Mouse (Mus musculus) CH12.LX (cell line): ENCODE measurements around the gene Agmat. TPM values are rescaled to one million over a fixed set of nuclear protein-coding genes. Genes with fewer than 3 reads are reported as not detected.

Source experiments
- DNase-seq: peaks from one replicate; pipeline ENCODE4 v3.0.0-alpha.2; 2013; ENCODE audit errors: extremely low read depth
- H3K27ac ChIP-seq: 2 replicates; pipeline ENCODE4 v1.5.1; 2012; ENCODE audit warnings: low read depth, mild to moderate bottlenecking, control low read depth, moderate library complexity; ENCODE audit not compliant: insufficient read depth
- H3K27me3 ChIP-seq: replicated peaks from 2 replicates; pipeline ENCODE3; 2012; ENCODE audit warnings: inconsistent platforms
- H3K36me3 ChIP-seq, 2 experiments: replicated peaks in 1 of 2; 2 replicates each; pipeline versions ENCODE3 to v1.6.1; 2012; ENCODE audit warnings: inconsistent platforms in 1 of 2, low read length in 1 of 2, mild to moderate bottlenecking in 1 of 2, mixed read lengths in 1 of 2, moderate library complexity in 1 of 2; ENCODE audit not compliant: control insufficient read depth in 1 of 2, insufficient read depth in 1 of 2
- H3K4me1 ChIP-seq, 2 experiments: 2 replicates each; pipeline ENCODE4 v1.6.1; 2012; ENCODE audit warnings: inconsistent platforms in 1 of 2, moderate library complexity in 1 of 2; ENCODE audit not compliant: insufficient read depth in 2 of 2, control insufficient read depth in 1 of 2
- H3K4me2 ChIP-seq: 2 replicates; pipeline ENCODE4 v1.6.1; 2012; ENCODE audit warnings: low read depth, mild to moderate bottlenecking, control low read depth; ENCODE audit not compliant: poor library complexity, insufficient read depth, severe bottlenecking
- H3K4me3 ChIP-seq, 3 experiments: fragments of 150-350 bp in 1 of 3; sonication (generic) in 1 of 3; replicated peaks in 1 of 3; 2 replicates each; pipeline versions ENCODE3 to v1.5.1; 2011 to 2012; ENCODE audit warnings: low read depth in 2 of 3, low read length in 2 of 3, mild to moderate bottlenecking in 2 of 3, moderate library complexity in 2 of 3, control low read depth in 1 of 3, improper control_type of control experiment in 1 of 3, inconsistent platforms in 1 of 3, mixed read lengths in 1 of 3; ENCODE audit not compliant: poor library complexity in 1 of 3
- H3K79me2 ChIP-seq: replicated peaks from 2 replicates; pipeline ENCODE4 v1.6.1; 2012; ENCODE audit warnings: mild to moderate bottlenecking, moderate library complexity; ENCODE audit not compliant: control insufficient read depth, poor library complexity, insufficient read depth, severe bottlenecking; ENCODE audit errors: extremely low read depth
- H3K9ac ChIP-seq: 2 replicates; pipeline ENCODE4 v1.6.1; 2012; ENCODE audit warnings: low read depth, mild to moderate bottlenecking, control low read depth, moderate library complexity; ENCODE audit not compliant: insufficient read depth
- H3K9me3 ChIP-seq: replicated peaks from 2 replicates; pipeline ENCODE3; 2012; ENCODE audit warnings: low read length, inconsistent platforms, mixed read lengths
- BHLHE40 ChIP-seq: IDR thresholded peaks from 2 replicates; pipeline ENCODE4 v1.6.1; 2011; ENCODE audit warnings: mild to moderate bottlenecking, low read depth, low read length, improper control_type of control experiment
- CTCF ChIP-seq, 2 experiments: IDR thresholded peaks in 1 of 2; conservative IDR thresholded peaks in 1 of 2; 2 replicates each; pipeline ENCODE4 v1.5.1; 2011 to 2012; ENCODE audit warnings: low read depth in 2 of 2, low read length in 2 of 2, improper control_type of control experiment in 1 of 2, inconsistent platforms in 1 of 2, mild to moderate bottlenecking in 1 of 2, moderate library complexity in 1 of 2
- ETS1 ChIP-seq: conservative IDR thresholded peaks from 2 replicates; pipeline ENCODE4 v1.6.1; 2012; ENCODE audit warnings: low read depth, mild to moderate bottlenecking, inconsistent platforms, low read length, improper control_type of control experiment, moderate library complexity
- HCFC1 ChIP-seq: IDR thresholded peaks from 2 replicates; pipeline ENCODE4 v1.6.1; 2012; ENCODE audit warnings: low read depth, mild to moderate bottlenecking, inconsistent platforms, low read length, improper control_type of control experiment
- IRF4 ChIP-seq: IDR thresholded peaks from 2 replicates; pipeline ENCODE4 v1.6.1; 2014; ENCODE audit warnings: low read depth, mild to moderate bottlenecking, inconsistent platforms, low read length, improper control_type of control experiment
- MAZ ChIP-seq: IDR thresholded peaks from 2 replicates; pipeline ENCODE4 v1.6.1; 2012; ENCODE audit warnings: low read depth, mild to moderate bottlenecking, inconsistent platforms, low read length, improper control_type of control experiment, moderate library complexity
- MXI1 ChIP-seq: IDR thresholded peaks from 2 replicates; pipeline ENCODE4 v1.6.1; 2011; ENCODE audit warnings: mild to moderate bottlenecking, low read depth, low read length, improper control_type of control experiment
- POLR2AphosphoS2 ChIP-seq: IDR thresholded peaks from 2 replicates; pipeline ENCODE4 v1.6.1; 2011; ENCODE audit warnings: low read depth, low read length, improper control_type of control experiment
- RAD21 ChIP-seq: IDR thresholded peaks from 2 replicates; pipeline ENCODE4 v1.6.1; 2011; ENCODE audit warnings: low read depth, mild to moderate bottlenecking, low read length, improper control_type of control experiment, moderate library complexity
- RCOR1 ChIP-seq: conservative IDR thresholded peaks from 2 replicates; pipeline ENCODE4 v1.6.1; 2012; ENCODE audit warnings: low read depth, mild to moderate bottlenecking, inconsistent platforms, low read length, improper control_type of control experiment
- SMC3 ChIP-seq: IDR thresholded peaks from 2 replicates; pipeline ENCODE4 v1.6.1; 2011; ENCODE audit warnings: low read depth, low read length, improper control_type of control experiment
- TBP ChIP-seq: conservative IDR thresholded peaks from 2 replicates; pipeline ENCODE4 v1.6.1; 2011; ENCODE audit warnings: low read depth, low read length, improper control_type of control experiment
- TCF12 ChIP-seq: IDR thresholded peaks from 2 replicates; pipeline ENCODE4 v1.6.1; 2014; ENCODE audit warnings: low read depth, mild to moderate bottlenecking, inconsistent platforms, low read length, improper control_type of control experiment
- UBTF ChIP-seq: IDR thresholded peaks from 2 replicates; pipeline ENCODE4 v1.6.1; 2012; ENCODE audit warnings: low read depth, mild to moderate bottlenecking, inconsistent platforms, low read length, improper control_type of control experiment, moderate library complexity
- ZNF384 ChIP-seq: IDR thresholded peaks from 2 replicates; pipeline ENCODE4 v1.6.1; 2012; ENCODE audit warnings: low read depth, low read length, improper control_type of control experiment, inconsistent platforms
- dilution Hi-C: fragments of 300-500 bp; cut with MboI; formaldehyde crosslinking; loops from 2 replicates; pipeline ENCODE4 v1.14.3; 2020; ENCODE audit warnings: low sequenced_read_pairs; ENCODE audit not compliant: extremely low pct_unique_long_range_greater_than_20kb, extremely low pct_ligation_motif_present
- in situ Hi-C: fragments of 300-500 bp; cut with MboI; formaldehyde crosslinking; loops from 3 replicates; pipeline ENCODE4 v1.14.3; 2019; ENCODE audit warnings: low sequenced_read_pairs, low pct_ligation_motif_present, low pct_unique_long_range_greater_than_20kb, mixed read lengths
- polyA plus RNA-seq: library from polyadenylated mRNA; unstranded; fragments of >175 nt; gene quantifications from 2 replicates; pipeline ENCODE4 v1.2.1, GENCODE M21; 2012; ENCODE audit warnings: low read depth; ENCODE audit not compliant: insufficient read length
- total RNA-seq, 2 experiments: library from RNA; depleted of rRNA; stranded (reverse); fragments of 300-350 nt in 1 of 2; fragments of >200 nt in 1 of 2; gene quantifications; 2 replicates each; pipeline ENCODE4 v1.2.3; 2012 to 2014

Agmat gene
- total and polyA plus RNA-seq, 3 experiments, result not detected

- no peak overlapping the region for H3K9ac ChIP-seq
- H3K4me3 ChIP-seq, result no peak overlapping the region
- DNase-seq, result peak; percentile 71
- no peaks in the 10 kb centered on the region for H3K27me3 ChIP-seq
- H3K4me1 ChIP-seq, result peaks cover 3 to 25% of the 10 kb centered on the region in 2 experiments; a peak in 3 of 4 replicates
- dilution Hi-C loops (no loop called here), in situ Hi-C loops (no loop called here)
- H3K27ac ChIP-seq, result no peak overlapping the region
- no peaks in the 10 kb centered on the region for H3K79me2 ChIP-seq
- H3K9me3 ChIP-seq, result no peaks in the 10 kb centered on the region
- no peak overlapping the region for H3K4me2 ChIP-seq
- peaks cover 37 to 52% of the 10 kb centered on the region in 2 experiments for H3K36me3 ChIP-seq
- peak; percentile 50 for TF ChIP-seq RAD21
- no peak for TF ChIP-seq TBP
- peak; percentile 59 for TF ChIP-seq SMC3
- no peak for TF ChIP-seq POLR2AphosphoS2
- peak; percentile 85 for TF ChIP-seq ZNF384
- peak in 1 of 2 experiments; percentile 60; a peak in 2 of 4 replicates for TF ChIP-seq CTCF (conservative IDR thresholded peaks at IDR 0.05 in 1 of 2, IDR thresholded peaks at IDR 0.05 in 1 of 2; ENCODE audit: low read depth in 2 of 2, low read length in 2 of 2)
Observed at GRCm38 (mm10) chr4:141804105-141804504, 57.6 kb downstream of the Agmat start.

DNA sequence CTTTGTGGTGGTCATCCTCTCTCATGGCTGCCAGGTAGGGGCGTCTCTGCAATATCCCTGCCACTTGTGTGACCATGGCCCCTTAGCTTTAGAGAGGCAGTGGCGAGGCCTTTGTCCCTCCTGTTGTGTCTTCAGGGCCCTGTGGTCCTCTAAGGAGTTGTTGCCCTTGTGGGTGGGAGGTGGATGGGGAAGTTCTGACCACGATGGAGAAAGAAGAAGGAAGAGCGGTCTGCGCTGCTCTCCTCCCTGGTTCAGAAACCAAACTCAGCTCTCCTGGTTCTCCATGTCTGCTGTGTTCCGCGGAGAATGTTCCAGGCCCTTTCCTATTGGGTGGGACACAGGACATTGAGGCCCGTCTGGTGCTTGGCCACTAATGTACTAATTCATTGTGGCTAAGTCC is 59.4 kb downstream of the Agmat start:
- no peak overlapping the region for H3K4me2 ChIP-seq
- peaks cover 3 to 25% of the 10 kb centered on the region in 2 experiments; a peak in 3 of 4 replicates for H3K4me1 ChIP-seq
- H3K27me3 ChIP-seq, result no peaks in the 10 kb centered on the region
- in situ Hi-C loops, result loop anchor here (5.0 kb wide), 1 partner anchor 41 kb away; the partner anchor contains the start of gene Ctrc
- no peaks in the 10 kb centered on the region for H3K9me3 ChIP-seq
- no peak overlapping the region for H3K4me3 ChIP-seq
- dilution Hi-C loops, result no loop called here
- peaks cover 47 to 69% of the 10 kb centered on the region in 2 experiments for H3K36me3 ChIP-seq
- H3K79me2 ChIP-seq, result no peaks in the 10 kb centered on the region
- no peak for DNase-seq
- no peak overlapping the region for H3K9ac ChIP-seq
- no peak for TF ChIP-seq UBTF
- TF ChIP-seq TCF12, result no peak
- no peak for TF ChIP-seq MAZ
- no peak for TF ChIP-seq RCOR1
- TF ChIP-seq ETS1, result no peak
- TF ChIP-seq IRF4, result no peak
- no peak for TF ChIP-seq BHLHE40
- TF ChIP-seq HCFC1, result no peak
- TF ChIP-seq TBP, result no peak
- TF ChIP-seq MXI1, result no peak
- no peak overlapping the region for H3K27ac ChIP-seq

Other genes with a start within 250 kb of the Agmat start
- 10.2 and 10.8 TPM in 2 replicates for gene Spen, start 208.1 kb upstream of the Agmat start, total RNA-seq (2012; rRNA removed)
- 2.6 and 4.0 TPM in 2 replicates for gene Spen, start 208.1 kb upstream of the Agmat start, total RNA-seq (2014; rRNA removed)
- gene Spen, start 208.1 kb upstream of the Agmat start, polyA plus RNA-seq, result 21.3 and 21.6 TPM in 2 replicates
- 0.17 TPM in 2 replicates for gene Fblim1, start 140.6 kb upstream of the Agmat start, total RNA-seq (2012; rRNA removed)
- 0.07 and 0.09 TPM in 2 replicates for gene Fblim1, start 140.6 kb upstream of the Agmat start, total RNA-seq (2014; rRNA removed)
- gene Fblim1, start 140.6 kb upstream of the Agmat start, polyA plus RNA-seq, result 0.97 and 1.2 TPM in 2 replicates
- 3.8 and 5.2 TPM in 2 replicates for gene Tmem82, start 128.0 kb upstream of the Agmat start, total RNA-seq (2012; rRNA removed)
- 0.58 and 0.68 TPM in 2 replicates for gene Tmem82, start 128.0 kb upstream of the Agmat start, total RNA-seq (2014; rRNA removed)
- gene Tmem82, start 128.0 kb upstream of the Agmat start, polyA plus RNA-seq, result 2.7 TPM in 2 replicates
- 0.63 and 0.64 TPM in 2 replicates for gene Slc25a34, start 122.9 kb upstream of the Agmat start, total RNA-seq (2012; rRNA removed)
- 0.23 and 0.41 TPM in 2 replicates for gene Slc25a34, start 122.9 kb upstream of the Agmat start, total RNA-seq (2014; rRNA removed)
- 1.2 and 1.7 TPM in 2 replicates for gene Slc25a34, start 122.9 kb upstream of the Agmat start, polyA plus RNA-seq
- gene Plekhm2, start 81.8 kb upstream of the Agmat start, total RNA-seq (2012; rRNA removed), result 12.3 and 13.7 TPM in 2 replicates
- 12.4 and 12.7 TPM in 2 replicates for gene Plekhm2, start 81.8 kb upstream of the Agmat start, total RNA-seq (2014; rRNA removed)
- gene Plekhm2, start 81.8 kb upstream of the Agmat start, polyA plus RNA-seq, result 22.0 and 28.2 TPM in 2 replicates
- gene Rsc1a1, start 61.1 kb upstream of the Agmat start, total RNA-seq (2012; rRNA removed), result 3.4 and 7.6 TPM in 2 replicates
- gene Rsc1a1, start 61.1 kb upstream of the Agmat start, total RNA-seq (2014; rRNA removed), result 11.0 and 14.0 TPM in 2 replicates
- gene Rsc1a1, start 61.1 kb upstream of the Agmat start, polyA plus RNA-seq, result 0.16 and 7.0 TPM in 2 replicates
- gene Ddi2, start 23.3 kb upstream of the Agmat start, total RNA-seq (2012; rRNA removed), result 19.9 and 24.7 TPM in 2 replicates
- gene Ddi2, start 23.3 kb upstream of the Agmat start, total RNA-seq (2014; rRNA removed), result 18.0 and 18.4 TPM in 2 replicates
- gene Ddi2, start 23.3 kb upstream of the Agmat start, polyA plus RNA-seq, result 36.2 and 37.3 TPM in 2 replicates
- gene Dnajc16, start 44.3 kb downstream of the Agmat start, total RNA-seq (2012; rRNA removed), result 3.9 and 5.9 TPM in 2 replicates
- 3.1 and 3.8 TPM in 2 replicates for gene Dnajc16, start 44.3 kb downstream of the Agmat start, total RNA-seq (2014; rRNA removed)
- gene Dnajc16, start 44.3 kb downstream of the Agmat start, polyA plus RNA-seq, result 6.7 and 7.4 TPM in 2 replicates
- 11.3 and 15.3 TPM in 2 replicates for gene Casp9, start 46.9 kb downstream of the Agmat start, total RNA-seq (2012; rRNA removed)
- gene Casp9, start 46.9 kb downstream of the Agmat start, total RNA-seq (2014; rRNA removed), result 3.7 and 5.2 TPM in 2 replicates
- 14.5 and 15.1 TPM in 2 replicates for gene Casp9, start 46.9 kb downstream of the Agmat start, polyA plus RNA-seq
- gene Cela2a, start 79.5 kb downstream of the Agmat start, total RNA-seq (2012; rRNA removed), result 1.0 and 2.6 TPM in 2 replicates
- gene Cela2a, start 79.5 kb downstream of the Agmat start, total RNA-seq (2014; rRNA removed), result 0.23 and 0.30 TPM in 2 replicates
- gene Cela2a, start 79.5 kb downstream of the Agmat start, polyA plus RNA-seq, result 0.30 and 0.43 TPM in 2 replicates
- not detected in 2 replicates for gene Ctrc, start 99.7 kb downstream of the Agmat start, total RNA-seq (2012; rRNA removed)
- not detected in 2 replicates for gene Ctrc, start 99.7 kb downstream of the Agmat start, total RNA-seq (2014; rRNA removed)
- gene Ctrc, start 99.7 kb downstream of the Agmat start, polyA plus RNA-seq, result not detected in 2 replicates
- 43.8 and 51.5 TPM in 2 replicates for gene Efhd2, start 128.2 kb downstream of the Agmat start, total RNA-seq (2012; rRNA removed)
- gene Efhd2, start 128.2 kb downstream of the Agmat start, total RNA-seq (2014; rRNA removed), result 34.7 and 44.1 TPM in 2 replicates
- 132 and 143 TPM in 2 replicates for gene Efhd2, start 128.2 kb downstream of the Agmat start, polyA plus RNA-seq